Mouse (Mus musculus) adrenal gland, postnatal 25 days (tissue): ENCODE data around the gene Igsf10. TPM values are rescaled to one million over a fixed set of nuclear protein-coding genes. Genes with fewer than 3 reads are reported as not detected.
A peak's percentile ranks its signal among the peaks of the same experiment; 100 is the strongest.

Experiments
- DNase-seq: peaks from one replicate; pipeline ENCODE4 v3.0.0; 2021; ENCODE audit warnings: mixed read lengths
- total RNA-seq: library from RNA; stranded (reverse); gene quantifications from 2 replicates; pipeline ENCODE4 v1.2.3, GENCODE M21; 2021

Gene Igsf10
- total RNA-seq, 1 experiment from 2014 or later: 1.4 TPM

DNA sequence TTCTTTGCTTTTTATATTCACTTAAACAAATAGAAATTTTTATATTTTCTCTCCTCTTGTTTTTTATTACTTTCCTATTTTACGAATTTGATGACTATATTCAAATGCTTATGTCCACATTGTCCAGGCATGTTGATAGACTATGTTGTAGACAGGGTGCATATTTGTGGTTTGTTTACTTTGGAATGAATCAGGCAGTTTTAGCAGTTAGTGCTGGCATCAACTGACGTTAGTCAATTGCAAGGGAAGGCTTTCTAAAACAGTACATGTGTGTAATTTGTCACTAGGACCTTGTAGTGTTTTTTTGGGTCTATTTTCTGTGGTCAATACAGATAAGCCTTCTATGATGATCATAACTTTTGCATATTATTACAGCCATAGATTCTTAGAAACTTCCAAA is 53.6 kb downstream of the Igsf10 start:
- no peak for DNase-seq

DNA sequence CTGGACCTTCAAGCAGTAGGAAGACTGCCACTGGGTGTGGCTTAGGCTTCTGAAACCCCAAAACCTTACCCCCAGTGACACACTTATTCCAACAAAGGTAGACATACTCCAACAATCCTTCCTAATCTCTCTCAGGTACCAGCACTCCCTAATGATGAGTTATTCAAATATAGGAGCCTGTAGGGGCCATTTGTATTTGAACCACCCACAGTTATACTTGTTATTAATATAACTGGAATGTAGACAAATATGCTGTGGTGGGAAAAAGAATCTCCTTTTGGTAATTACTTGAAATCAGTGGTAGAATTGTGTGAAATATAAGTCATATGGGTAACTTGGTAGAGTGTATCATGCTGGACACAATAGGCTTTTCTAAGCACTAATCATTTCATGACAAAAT is 65.6 kb downstream of the Igsf10 start:
- no peak for DNase-seq

DNA sequence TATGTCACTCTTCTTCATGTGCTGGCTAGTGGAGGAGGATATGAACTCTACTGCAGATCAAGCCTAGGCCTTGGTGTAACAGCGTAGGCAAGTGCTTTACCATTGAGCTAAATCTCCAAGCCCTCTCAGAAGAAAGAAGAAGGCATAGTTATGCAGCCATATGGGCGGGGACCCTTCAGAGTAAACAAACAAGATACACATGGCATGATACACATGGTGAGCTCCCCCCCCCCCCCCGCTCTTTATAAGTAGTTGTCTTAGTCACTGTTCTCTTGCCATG is 66.0 kb downstream of the Igsf10 start:
- no peak for DNase-seq

DNA sequence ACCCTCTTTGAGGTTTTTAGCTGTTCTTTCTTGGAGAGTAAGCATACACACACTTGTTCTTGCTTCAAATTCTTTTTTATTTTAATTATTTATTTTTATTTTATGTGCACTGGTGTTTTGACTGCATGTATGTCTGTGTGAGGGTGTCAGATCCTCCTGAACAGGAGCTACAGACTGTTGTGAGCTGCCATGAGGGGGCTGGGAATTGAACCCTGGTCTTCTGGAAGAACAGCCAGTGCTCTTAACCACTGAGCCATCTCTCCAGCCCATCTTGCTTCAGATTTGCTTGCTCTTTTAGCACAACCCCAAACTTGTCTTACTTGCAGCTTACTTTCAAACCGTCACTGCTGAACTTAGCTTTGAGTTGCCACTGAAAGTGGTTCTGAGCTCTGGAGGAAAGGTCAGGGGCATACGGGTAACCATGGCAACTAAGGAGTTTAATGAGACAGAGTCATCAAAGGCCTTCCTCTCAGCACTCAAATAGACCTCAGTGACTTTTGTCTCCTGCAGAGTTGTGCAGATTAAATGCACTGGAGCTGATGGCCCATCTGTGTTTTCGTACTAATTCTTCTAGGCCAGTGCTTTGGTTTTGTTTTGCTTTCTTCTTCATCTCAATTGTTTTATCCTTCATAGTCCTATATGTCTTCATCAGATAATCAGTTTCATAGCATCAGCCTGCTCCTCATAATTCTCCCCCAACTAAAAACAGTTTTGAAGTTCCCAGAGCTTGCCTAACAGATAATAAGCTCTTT is 66.5 kb downstream of the Igsf10 start:
- peak; percentile 23 for DNase-seq

DNA sequence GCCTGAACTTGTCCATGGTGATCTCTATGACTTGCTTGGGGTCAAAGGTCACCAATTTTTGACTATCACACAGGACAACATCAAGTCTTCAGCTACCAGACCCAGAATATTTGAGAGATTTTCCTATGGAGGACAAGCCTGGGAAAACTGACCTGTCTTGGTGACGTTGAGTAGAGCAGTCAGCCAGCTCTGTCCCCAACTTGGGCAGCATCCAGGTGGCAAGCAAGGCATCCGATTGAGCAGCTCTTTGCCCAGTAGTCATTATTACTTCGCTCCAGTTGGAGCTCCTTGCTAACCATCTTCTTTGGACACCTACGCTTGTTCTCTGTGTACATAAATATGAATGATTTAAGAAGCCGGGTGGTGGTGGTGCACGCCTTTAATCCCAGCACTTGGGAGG is 73.4 kb downstream of the Igsf10 start:
- no peak for DNase-seq

Other genes starting within 250 kb of the Igsf10 start
- gene Gpr171, start 242.6 kb downstream of the Igsf10 start, total RNA-seq: 0.18 TPM in 1 of 2 replicates, not detected in the other
- gene P2ry14, start 190.8 kb downstream of the Igsf10 start, total RNA-seq: 6.8 and 15.7 TPM in 2 replicates
- not detected in 2 replicates for gene Gpr87, start 149.3 kb downstream of the Igsf10 start, total RNA-seq
- gene P2ry13, start 133.5 kb downstream of the Igsf10 start, total RNA-seq: 0.48 and 1.1 TPM in 2 replicates
- 1.4 and 3.2 TPM in 2 replicates for gene P2ry12, start 81.5 kb downstream of the Igsf10 start, total RNA-seq